Mouse (Mus musculus) testis, postnatal 14 days (tissue): ENCODE measurements around the gene Sept1.
"Not testable (repeated sequence)": the region's sequence is repeated elsewhere in the genome, so short reads cannot be mapped to it uniquely, and the experiment has no call there.

Source experiments
- DNase-seq: peaks from one replicate; pipeline ENCODE4 v3.0.0; 2021; ENCODE audit warnings: low spot score

Gene Sept1

GRCm38 (mm10) chr7:127194011-127194632 lies 38.8 kb downstream of the Sept1 start:
- DNase-seq: no peak

DNA sequence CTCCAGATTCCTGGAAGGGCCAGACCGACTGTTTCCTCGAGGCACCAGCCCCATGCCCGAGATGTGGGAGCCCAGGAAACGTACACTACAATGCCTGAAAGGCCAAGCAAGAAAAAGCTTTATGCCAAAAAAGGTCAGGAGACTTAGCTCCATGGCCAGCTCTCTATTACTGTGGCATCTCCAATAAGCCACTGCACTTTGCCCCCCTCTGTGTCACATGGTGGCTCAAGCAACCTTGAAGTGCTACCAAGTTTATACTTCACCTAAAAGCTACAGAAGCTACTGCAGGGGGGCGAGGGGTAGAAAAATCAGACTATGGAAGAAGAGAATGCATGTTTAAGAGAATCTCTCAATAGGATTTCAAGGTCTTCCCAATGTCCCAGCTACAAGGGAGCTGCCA lies 39.9 kb downstream of the Sept1 start:
- no peak for DNase-seq

GRCm38 (mm10) chr7:127190672-127191071 lies 42.3 kb downstream of the Sept1 start:
- no peak for DNase-seq

DNA sequence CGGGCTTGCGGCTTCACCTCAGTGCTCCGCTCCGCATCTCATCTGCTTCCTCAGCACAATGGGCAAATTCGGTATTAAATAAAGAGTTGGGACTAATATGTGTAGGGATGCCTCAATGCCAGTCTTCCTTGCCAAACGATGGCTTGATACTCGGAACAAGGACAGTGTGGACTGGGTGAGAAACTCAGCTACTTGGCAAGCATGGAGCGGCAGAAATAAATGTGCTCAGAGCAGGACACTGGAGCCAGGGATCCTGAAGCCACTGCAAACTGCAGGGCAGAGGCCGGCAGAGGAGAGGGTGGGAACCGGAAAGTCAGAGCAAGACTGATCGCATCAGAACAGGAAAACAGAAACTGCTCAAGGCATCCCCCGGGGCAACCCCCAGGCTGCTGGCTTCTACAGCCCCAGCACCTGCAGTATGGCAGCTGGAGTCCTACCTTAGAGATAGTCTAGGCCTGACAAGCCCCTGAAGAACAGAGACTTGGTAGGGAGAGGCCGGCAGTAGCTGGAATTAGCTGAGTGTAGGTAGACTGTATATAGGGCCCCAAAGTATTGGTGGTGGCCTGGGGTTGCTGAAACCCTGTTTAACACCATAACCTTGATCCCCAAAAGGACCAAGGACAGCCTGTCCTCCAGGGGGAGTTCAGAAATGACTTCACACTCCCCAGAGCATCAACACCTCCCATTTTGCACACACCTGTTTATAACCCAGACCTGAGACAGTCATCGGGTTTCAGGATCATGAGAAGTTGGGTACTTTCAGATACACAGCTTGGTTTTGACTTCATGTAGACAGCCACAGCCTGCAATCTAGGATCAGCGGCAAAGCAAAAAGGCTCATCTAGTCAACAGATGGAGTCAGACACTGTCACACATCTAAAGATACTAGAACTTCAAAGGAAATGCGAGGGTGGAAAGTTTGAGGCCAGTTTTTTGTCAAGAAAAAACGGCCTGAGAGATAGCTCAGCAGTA lies 44.3 kb downstream of the Sept1 start:
- DNase-seq: no peak

GRCm38 (mm10) chr7:127187351-127187750 lies 45.6 kb downstream of the Sept1 start:
- DNase-seq: no peak

DNA sequence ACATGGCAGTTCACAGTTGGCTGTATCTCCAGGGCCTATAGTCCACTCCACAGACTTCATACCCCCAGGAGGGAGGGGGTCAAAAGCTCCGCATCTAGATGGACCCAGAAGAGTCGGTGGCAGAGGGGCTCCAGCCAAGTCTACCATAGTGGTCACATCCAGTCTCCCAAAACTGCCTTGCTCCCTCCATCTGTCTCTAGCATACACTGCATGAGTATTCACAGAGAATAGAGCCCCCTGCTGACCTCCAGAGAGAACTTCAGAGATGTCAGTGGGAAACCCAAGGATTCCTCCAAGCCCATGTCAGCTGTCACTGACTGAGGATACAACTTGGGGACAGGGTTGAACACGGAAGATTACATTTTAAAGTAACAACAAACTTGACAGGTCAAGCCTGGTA lies 47.3 kb downstream of the Sept1 start:
- no peak for DNase-seq

DNA sequence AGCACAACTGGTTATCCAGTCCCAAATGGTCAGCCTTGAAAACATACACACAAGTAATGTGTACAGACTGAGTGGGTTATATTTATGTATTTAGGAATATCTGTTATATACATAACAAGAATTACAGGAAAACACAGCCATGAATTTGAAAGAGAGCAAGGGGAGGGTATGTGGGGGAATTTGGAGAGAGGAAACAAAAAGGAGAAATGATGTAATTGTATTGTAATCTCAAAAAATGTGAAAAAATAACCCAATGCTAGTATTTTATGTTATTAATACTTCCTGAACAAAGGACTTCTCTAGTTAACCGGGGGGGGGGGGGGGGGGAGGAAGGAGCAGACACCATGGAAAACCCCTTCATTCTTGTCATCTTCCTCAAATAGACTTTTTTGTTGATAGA lies 48.2 kb downstream of the Sept1 start:
- DNase-seq: no peak

GRCm38 (mm10) chr7:127183828-127184227 lies 49.1 kb downstream of the Sept1 start:
- DNase-seq: no peak

DNA sequence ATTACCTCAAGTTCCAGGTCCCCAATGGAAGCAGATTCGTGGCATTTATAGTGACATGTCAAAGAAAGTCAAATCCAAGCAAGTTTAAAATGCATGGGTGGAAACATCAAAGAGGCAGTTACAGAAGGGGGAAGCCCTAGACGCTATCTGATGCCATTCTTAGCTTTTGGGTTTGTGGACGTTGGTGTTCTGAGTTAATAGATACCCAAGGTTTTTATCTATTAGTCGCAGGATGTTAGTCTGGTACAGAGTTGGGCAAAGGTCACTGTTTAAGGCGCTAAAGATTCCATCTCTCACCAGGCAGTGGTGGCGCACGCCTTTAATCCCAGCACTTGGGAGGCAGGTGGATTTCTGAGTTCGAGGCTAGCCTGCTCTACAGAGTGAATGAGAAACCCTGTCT lies 49.6 kb downstream of the Sept1 start:
- no peak for DNase-seq

DNA sequence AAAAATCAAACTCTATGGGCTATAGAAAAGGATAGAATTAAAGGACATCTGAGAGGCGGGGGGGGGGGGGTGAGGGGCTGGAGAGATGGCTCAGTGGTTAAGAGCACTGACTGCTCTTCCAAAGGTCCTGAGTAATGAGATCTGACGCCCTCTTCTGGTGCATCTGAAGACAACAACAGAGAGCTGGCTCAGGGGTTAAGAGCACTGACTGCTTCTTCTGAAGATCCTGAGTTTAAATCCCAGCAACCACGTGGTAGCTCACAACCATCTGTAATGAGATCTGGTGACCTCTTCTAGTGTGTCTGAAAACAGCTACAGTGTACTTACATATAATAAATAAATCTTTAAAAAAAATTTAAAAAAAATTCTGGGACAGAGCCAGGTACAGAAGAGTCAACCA lies 51.2 kb downstream of the Sept1 start:
- not testable (repeated sequence) for DNase-seq

DNA sequence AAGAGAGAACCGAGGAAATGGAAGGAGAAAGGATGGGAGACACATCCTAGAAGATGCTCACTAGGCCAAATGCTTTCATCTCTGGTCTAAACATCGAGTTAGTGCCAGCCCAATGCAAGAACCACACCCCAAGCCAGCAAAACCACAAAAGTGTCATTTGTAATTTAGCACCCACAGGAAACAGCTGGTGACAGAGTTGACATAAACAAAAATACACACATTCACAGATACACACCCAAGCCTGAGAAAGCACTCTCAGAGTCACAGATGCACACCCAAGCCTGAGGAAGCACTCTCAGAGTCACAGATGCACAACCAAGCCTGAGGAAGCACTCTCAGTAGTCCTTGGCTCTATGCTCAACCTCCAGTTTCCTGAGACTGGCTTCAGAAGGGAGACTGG lies 52.1 kb downstream of the Sept1 start:
- no peak for DNase-seq

- no peak for DNase-seq
Measured at GRCm38 (mm10) chr7:127176937-127177336, 56.0 kb downstream of the Sept1 start.

- DNase-seq: no peak
Measured at GRCm38 (mm10) chr7:127166501-127166900, 66.4 kb downstream of the Sept1 start.

- DNase-seq: no peak
Measured at GRCm38 (mm10) chr7:127165607-127166493, 67.1 kb downstream of the Sept1 start.
